Mouse (Mus musculus) E14TG2a.4 (cell line): ENCODE measurements around the gene Mef2d.

Experiments used
- CTCF ChIP-seq: conservative IDR thresholded peaks from 2 replicates; pipeline ENCODE4 v1.5.1; 2014; ENCODE audit warnings: low read length
- NANOG ChIP-seq: IDR thresholded peaks from 2 replicates; pipeline ENCODE4 v1.6.1; 2014; ENCODE audit warnings: borderline replicate concordance, low read length, mixed read lengths
- POU5F1 ChIP-seq: IDR thresholded peaks from 2 replicates; pipeline ENCODE4 v1.6.1; 2014; ENCODE audit warnings: low read length, borderline replicate concordance

GRCm38 (mm10) chr3:88129006-88129405 lies 13.2 kb upstream of the Mef2d start:
- no peak for TF ChIP-seq CTCF
- no peak for TF ChIP-seq NANOG
- no peak for TF ChIP-seq POU5F1
